Mouse (Mus musculus): ENCODE data around the gene Kpna1.
A peak's percentile ranks its signal among the peaks of the same experiment; 100 is the strongest.
"Not testable (repeated sequence)": the region's sequence is repeated elsewhere in the genome, so short reads cannot be mapped to it uniquely, and the experiment has no call there.

Kpna1 gene

GRCm38 (mm10) chr16:35978450-35978849 is at the start of gene Kpna1:
Kpna1 (plus strand) TSS chr16:35978750.
- not testable (repeated sequence) for DNase-seq (ENCODE audit: low spot score)

GRCm38 (mm10) chr16:35932179-35933055 is 46.1 kb upstream of the Kpna1 start:
- no peak for DNase-seq (ENCODE audit: low spot score)

- DNase-seq (ENCODE audit: low spot score): peak; percentile 19
Observed at GRCm38 (mm10) chr16:35933181-35933580, 45.4 kb upstream of the Kpna1 start.

- DNase-seq (ENCODE audit: low spot score): peak; percentile 38
Observed at GRCm38 (mm10) chr16:35938211-35939151, 40.1 kb upstream of the Kpna1 start, which contains the start of the genes Parp9 and Dtx3l. Parp9 (plus strand) TSS chr16:35938470. Dtx3l (minus strand) TSS chr16:35939151.

GRCm38 (mm10) chr16:35939261-35939660 is 39.3 kb upstream of the Kpna1 start:
- DNase-seq (ENCODE audit: low spot score): no peak

GRCm38 (mm10) chr16:35939690-35940089 is 38.9 kb upstream of the Kpna1 start:
- DNase-seq (ENCODE audit: low spot score): peak; percentile 71

GRCm38 (mm10) chr16:35941382-35941781 is 37.2 kb upstream of the Kpna1 start:
- no peak for DNase-seq (ENCODE audit: low spot score)

DNA sequence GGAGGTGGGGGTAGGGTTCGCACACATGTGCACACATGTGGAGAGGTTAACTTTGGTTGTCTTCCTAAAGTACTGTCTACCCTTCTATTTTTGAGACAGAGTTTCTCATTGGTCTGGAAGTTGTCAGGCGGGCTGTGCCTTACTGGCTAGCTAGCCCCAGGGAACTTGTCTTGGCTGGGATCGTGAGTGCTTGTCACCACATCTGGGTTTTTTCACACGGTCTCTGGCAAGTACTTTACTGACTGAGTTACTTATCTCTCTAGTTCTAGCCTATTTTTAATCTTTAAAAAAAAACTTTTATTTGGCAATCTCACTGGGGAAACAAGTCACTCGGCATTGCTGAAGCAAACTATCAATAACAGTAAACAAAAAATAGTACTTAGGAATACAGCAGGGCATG is 29.3 kb upstream of the Kpna1 start:
- DNase-seq (ENCODE audit: low spot score): no peak

- DNase-seq (ENCODE audit: low spot score): no peak
Observed at GRCm38 (mm10) chr16:35951216-35951615, 27.3 kb upstream of the Kpna1 start.

DNA sequence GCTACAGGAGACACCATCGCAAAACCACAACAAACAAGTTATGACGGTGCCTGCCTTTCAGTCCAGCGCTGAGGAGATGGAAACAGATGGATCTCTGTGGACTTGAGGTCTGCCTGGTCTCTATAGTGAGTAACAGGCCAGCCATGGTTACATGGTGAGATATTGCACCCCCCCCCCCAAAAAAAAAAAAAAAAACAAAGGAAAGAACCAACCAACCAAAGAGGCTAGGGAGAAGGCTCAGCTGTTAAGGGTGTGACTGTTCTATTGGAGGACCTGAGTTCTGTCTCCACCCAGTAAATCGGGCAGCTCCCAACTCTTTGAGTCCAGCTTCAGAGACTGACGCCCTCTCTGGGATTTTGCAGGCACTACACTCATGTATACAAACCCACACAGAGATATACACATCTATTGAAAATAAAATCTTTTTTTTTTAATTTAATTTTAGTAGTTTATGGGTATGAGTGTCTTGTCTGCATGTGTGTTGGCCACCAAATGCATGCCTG is 25.9 kb upstream of the Kpna1 start:
- no peak for DNase-seq (ENCODE audit: low spot score)

GRCm38 (mm10) chr16:35965991-35966390 is 12.6 kb upstream of the Kpna1 start:
- not testable (repeated sequence) for DNase-seq (ENCODE audit: low spot score)

- DNase-seq (ENCODE audit: low spot score): no peak
Observed at GRCm38 (mm10) chr16:35966411-35967115, 12.0 kb upstream of the Kpna1 start.

GRCm38 (mm10) chr16:35967319-35967718 is 11.2 kb upstream of the Kpna1 start:
- no peak for DNase-seq (ENCODE audit: low spot score)

- no peak for DNase-seq (ENCODE audit: low spot score)
Observed at GRCm38 (mm10) chr16:35968149-35968548, 10.4 kb upstream of the Kpna1 start.

GRCm38 (mm10) chr16:35974021-35974420 is 4.5 kb upstream of the Kpna1 start:
- DNase-seq (ENCODE audit: low spot score): no peak

- DNase-seq (ENCODE audit: low spot score): peak; percentile 99
Observed at GRCm38 (mm10) chr16:35981363-35981821, 2.8 kb downstream of the Kpna1 start.

GRCm38 (mm10) chr16:35982506-35982901 is 4.0 kb downstream of the Kpna1 start:
- DNase-seq (ENCODE audit: low spot score): no peak

DNA sequence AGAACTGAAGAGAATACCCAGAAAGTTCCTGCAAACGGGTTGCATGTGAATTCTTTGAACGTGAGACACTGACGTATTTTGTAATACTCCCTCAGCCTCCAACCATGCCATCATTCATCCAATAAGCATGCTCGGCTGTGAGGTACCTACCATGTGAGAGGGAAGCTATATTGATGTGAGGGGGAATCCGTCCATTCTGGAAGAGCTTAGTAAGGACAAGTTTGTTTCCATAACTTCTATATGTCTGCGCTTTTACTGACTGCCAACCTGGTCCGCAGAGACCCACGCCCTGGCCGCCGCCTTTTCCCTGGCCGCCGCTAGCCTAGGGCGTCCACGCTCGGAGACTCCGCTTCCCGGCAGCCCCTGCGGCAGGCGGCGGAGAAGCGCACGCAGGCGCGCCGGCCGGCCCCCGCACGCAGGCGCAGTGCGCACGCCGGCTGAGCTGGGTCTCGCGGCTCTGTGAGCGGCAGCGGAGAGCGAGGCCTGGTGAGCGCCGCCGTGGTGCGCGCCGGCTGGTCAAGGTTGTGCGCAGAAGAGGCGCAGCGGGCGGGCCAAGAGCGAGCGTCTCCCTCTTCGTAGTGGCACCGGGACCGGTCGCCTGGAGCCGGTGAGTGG is 4.5 kb downstream of the Kpna1 start:
- DNase-seq (ENCODE audit: low spot score): peak; percentile 93

- peak; percentile 77 for DNase-seq (ENCODE audit: low spot score)
Observed at GRCm38 (mm10) chr16:35983517-35984101, 5.1 kb downstream of the Kpna1 start.

GRCm38 (mm10) chr16:35984471-35984870 is 5.9 kb downstream of the Kpna1 start:
- DNase-seq (ENCODE audit: low spot score): no peak

DNA sequence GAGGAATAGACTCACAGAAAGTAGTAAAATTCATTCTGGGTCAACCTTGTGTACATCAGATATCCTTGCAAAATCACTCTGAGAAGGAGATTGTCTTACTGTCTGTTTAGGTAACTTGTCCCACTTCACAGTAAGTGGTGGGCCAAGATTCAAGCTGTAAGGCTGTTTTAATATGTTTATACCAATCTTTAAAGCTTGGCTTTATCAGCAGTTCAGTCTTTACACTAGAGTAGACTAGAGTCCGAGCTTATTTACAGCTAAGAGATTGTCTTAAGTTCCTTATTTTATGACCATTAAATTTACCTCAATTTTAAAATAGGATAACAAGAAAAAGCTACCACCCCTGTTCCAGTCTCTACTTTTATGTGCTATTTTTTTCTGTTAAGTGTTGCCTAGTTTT is 9.4 kb downstream of the Kpna1 start:
- DNase-seq (ENCODE audit: low spot score): no peak
